Mouse (Mus musculus): ENCODE results near the gene Larp4. TPM values are rescaled to one million over a fixed set of nuclear protein-coding genes. Genes with fewer than 3 reads are reported as not detected.

The Larp4 gene
- polyA plus RNA-seq, 1 experiment from 2014 or later, result 25.8 TPM

DNA sequence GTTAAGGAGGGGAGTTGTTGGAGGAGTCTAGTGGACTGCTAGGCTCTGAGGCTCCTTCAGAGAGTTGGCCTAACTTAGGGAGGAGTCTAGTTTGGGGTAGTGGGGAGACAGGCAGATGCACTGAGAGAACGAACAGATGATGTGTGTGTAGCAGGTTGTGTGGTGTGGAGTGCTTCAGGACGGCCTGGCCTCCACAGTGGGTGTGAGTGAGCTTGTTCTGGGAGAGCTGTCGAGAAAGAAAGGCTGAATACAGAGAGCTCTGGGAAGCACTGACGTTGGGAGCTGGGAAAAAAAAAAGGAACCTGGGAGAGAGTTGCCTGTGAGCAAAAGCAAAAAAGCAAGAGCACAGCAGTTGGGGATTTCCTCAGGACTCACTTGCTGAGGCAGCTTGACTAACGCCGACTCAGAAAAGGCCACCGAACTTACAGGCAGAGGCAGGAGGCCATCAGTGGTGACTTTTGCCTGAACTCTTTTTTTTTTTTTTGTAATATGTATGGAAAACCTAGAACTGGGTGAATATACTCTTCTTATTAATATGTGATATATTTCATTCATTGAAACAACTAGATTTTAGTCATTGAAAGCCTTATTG is 79.7 kb downstream of the Larp4 start:
- no peak overlapping the region for H3K4me3 ChIP-seq
- peaks cover 44% of the 10 kb centered on the region for H3K36me3 ChIP-seq
- H3K4me1 ChIP-seq (replicated peaks), result peaks cover 43% of the 10 kb centered on the region
- no peak overlapping the region for H3K27ac ChIP-seq
- no peak for DNase-seq (ENCODE audit: low spot score)
- H3K27me3 ChIP-seq (ENCODE audit: insufficient read depth, poor library complexity, severe bottlenecking), result no peaks in the 10 kb centered on the region
- 80% methylated on average over 7 of the region's 7 CpGs for WGBS
- H3K9me3 ChIP-seq, result no peaks in the 10 kb centered on the region

DNA sequence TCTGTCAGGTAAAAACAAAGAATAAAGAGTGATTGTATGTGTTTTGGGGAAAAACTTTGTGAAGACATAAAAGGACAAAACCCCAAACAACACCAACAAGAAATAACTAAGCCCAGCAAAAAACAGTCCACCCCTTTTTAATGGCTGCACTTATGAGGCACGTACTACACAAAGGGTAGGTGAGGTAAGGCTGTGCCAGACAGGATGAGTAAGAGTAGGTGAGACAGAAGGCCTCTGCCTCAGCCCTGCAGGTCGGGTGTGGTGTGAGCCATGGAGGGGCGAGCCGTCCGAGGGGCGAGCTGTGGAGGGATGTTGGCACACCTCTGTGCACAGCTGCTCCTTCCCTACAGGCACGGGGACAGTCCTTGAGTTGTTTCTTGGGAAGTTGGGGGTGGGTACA is 81.1 kb downstream of the Larp4 start:
- Histone ChIP-seq H3K27ac (no peak overlapping the region), H3K4me1 (replicated peaks) (peaks cover 32% of the 10 kb centered on the region), H3K4me3 (no peak overlapping the region), H3K36me3 (peaks cover 58% of the 10 kb centered on the region), H3K27me3 (ENCODE audit: insufficient read depth, poor library complexity, severe bottlenecking) (no peaks in the 10 kb centered on the region), H3K9me3 (no peaks in the 10 kb centered on the region)
- DNase-seq (ENCODE audit: low spot score), result no peak
- 90% methylated on average over 7 of the region's 7 CpGs for WGBS

GRCm38 (mm10) chr15:100052726-100053125 is 82.9 kb downstream of the Larp4 start:
- Histone ChIP-seq H3K27ac (peak overlapping the region; percentile 69), H3K27me3 (ENCODE audit: insufficient read depth, poor library complexity, severe bottlenecking) (no peaks in the 10 kb centered on the region), H3K4me1 (replicated peaks) (peaks cover 25% of the 10 kb centered on the region), H3K36me3 (peaks cover 53% of the 10 kb centered on the region), H3K4me3 (0 out of 2 replicates have a peak overlapping the region, but pooled peaks have one; percentile 5), H3K9me3 (no peaks in the 10 kb centered on the region)
- peak; percentile 28 for DNase-seq (ENCODE audit: low spot score)
- 37% methylated on average over 3 of the region's 3 CpGs for WGBS

DNA sequence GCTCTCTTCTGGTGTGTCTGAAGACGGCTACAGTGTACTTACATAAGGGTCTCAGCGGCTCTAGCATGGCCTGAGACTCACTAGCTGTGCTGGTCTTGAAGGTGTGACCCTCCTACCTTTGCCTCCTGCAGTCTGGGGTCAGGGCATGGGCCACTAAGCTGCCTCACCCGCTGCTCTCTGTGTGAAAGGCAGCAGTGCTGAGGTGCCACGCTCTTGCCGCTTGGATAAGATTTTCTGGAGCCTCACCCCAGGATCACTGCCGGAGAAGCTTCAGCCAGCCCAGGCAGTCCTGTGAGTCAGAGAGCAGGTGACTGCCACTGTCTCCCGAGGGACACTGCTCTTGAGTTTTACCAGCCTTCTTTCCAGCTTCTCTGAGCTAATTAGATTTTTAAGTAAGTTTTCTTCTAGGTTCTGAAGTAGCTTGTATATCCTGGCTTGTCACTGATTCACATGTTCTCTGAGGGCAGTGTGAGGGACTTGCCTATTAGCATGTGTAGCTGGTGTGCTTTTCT is 86.6 kb downstream of the Larp4 start:
- Histone ChIP-seq H3K36me3 (peaks cover 24% of the 10 kb centered on the region), H3K4me1 (replicated peaks) (peaks cover 40% of the 10 kb centered on the region), H3K4me3 (no peak overlapping the region), H3K9me3 (no peaks in the 10 kb centered on the region), H3K27ac (no peak overlapping the region), H3K27me3 (ENCODE audit: insufficient read depth, poor library complexity, severe bottlenecking) (no peaks in the 10 kb centered on the region)
- no peak for DNase-seq (ENCODE audit: low spot score)
- WGBS, result 92% methylated on average over 7 of the region's 7 CpGs

DNA sequence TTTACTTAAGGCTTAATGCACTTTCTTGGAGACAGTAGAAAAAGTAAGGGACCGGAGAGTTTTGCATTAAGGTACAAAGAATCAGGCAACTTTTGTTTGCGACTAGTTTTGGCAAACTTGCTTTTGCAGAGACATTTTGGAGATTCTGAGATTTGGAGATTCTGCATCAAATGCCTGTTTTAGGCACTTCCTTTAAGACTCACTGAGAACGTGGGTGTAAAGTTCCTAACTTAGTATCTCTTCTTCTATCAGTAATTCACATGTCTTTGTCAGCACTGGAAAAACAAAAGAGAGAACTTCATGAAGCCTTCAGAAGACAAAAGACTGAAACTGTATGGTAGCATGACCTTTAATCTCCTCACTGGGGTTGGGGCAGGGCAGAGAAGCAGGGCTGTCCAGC is 87.8 kb downstream of the Larp4 start:
- no peak overlapping the region for H3K27ac ChIP-seq
- H3K36me3 ChIP-seq, result peaks cover 22% of the 10 kb centered on the region
- H3K9me3 ChIP-seq, result no peaks in the 10 kb centered on the region
- no peak for DNase-seq (ENCODE audit: low spot score)
- peaks cover 31% of the 10 kb centered on the region for H3K4me1 ChIP-seq (replicated peaks)
- H3K27me3 ChIP-seq (ENCODE audit: insufficient read depth, poor library complexity, severe bottlenecking), result no peaks in the 10 kb centered on the region
- WGBS, result 73% methylated on average over 3 of the region's 3 CpGs
- H3K4me3 ChIP-seq, result no peak overlapping the region

DNA sequence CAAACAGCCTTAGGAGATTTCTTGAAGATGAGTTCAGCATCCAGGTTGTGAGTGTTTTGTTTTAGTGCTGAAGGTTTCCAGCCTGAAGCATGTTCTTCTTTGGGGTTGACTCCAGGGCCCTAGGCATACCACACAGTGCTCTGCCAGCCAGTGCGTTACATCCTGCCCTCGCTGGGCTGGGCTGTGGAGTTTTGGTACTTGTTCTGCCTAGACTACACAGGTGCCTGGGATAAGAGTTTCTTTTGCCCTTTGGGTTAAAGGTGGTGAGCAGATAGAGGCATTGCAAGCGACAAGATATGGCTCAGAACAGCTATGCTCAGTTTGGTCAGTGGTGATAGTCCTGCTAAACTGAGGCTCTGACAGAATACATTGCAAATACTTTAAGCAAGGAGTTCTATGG is 88.3 kb downstream of the Larp4 start:
- DNase-seq (ENCODE audit: low spot score), result no peak
- Histone ChIP-seq H3K4me1 (replicated peaks) (peaks cover 26% of the 10 kb centered on the region), H3K4me3 (no peak overlapping the region), H3K9me3 (no peaks in the 10 kb centered on the region), H3K36me3 (peaks cover 22% of the 10 kb centered on the region), H3K27ac (no peak overlapping the region), H3K27me3 (ENCODE audit: insufficient read depth, poor library complexity, severe bottlenecking) (no peaks in the 10 kb centered on the region)
- WGBS, result 87% methylated on average over 3 of the region's 3 CpGs

GRCm38 (mm10) chr15:100058912-100059311 is 89.0 kb downstream of the Larp4 start:
- Histone ChIP-seq H3K9me3 (no peaks in the 10 kb centered on the region), H3K27me3 (ENCODE audit: insufficient read depth, poor library complexity, severe bottlenecking) (no peaks in the 10 kb centered on the region), H3K27ac (no peak overlapping the region), H3K4me3 (no peak overlapping the region), H3K36me3 (peaks cover 23% of the 10 kb centered on the region), H3K4me1 (replicated peaks) (peaks cover 20% of the 10 kb centered on the region; the same call in 1 of the 2 replicates)
- 83% methylated on average over 11 of the region's 11 CpGs for WGBS
- no peak for DNase-seq (ENCODE audit: low spot score)

- no peak for DNase-seq (ENCODE audit: low spot score)
- no peaks in the 10 kb centered on the region for H3K9me3 ChIP-seq
- H3K27me3 ChIP-seq (ENCODE audit: insufficient read depth, poor library complexity, severe bottlenecking), result no peaks in the 10 kb centered on the region
- H3K27ac ChIP-seq, result no peak overlapping the region
- no peak overlapping the region for H3K4me3 ChIP-seq
- 85% methylated on average over 7 of the region's 7 CpGs for whole genome bisulfite sequencing
- H3K4me1 ChIP-seq (replicated peaks), result peaks cover 20% of the 10 kb centered on the region; the same call in 1 of the 2 replicates
- H3K36me3 ChIP-seq, result peaks cover 26% of the 10 kb centered on the region
Observed at GRCm38 (mm10) chr15:100059626-100060311, 89.9 kb downstream of the Larp4 start.

DNA sequence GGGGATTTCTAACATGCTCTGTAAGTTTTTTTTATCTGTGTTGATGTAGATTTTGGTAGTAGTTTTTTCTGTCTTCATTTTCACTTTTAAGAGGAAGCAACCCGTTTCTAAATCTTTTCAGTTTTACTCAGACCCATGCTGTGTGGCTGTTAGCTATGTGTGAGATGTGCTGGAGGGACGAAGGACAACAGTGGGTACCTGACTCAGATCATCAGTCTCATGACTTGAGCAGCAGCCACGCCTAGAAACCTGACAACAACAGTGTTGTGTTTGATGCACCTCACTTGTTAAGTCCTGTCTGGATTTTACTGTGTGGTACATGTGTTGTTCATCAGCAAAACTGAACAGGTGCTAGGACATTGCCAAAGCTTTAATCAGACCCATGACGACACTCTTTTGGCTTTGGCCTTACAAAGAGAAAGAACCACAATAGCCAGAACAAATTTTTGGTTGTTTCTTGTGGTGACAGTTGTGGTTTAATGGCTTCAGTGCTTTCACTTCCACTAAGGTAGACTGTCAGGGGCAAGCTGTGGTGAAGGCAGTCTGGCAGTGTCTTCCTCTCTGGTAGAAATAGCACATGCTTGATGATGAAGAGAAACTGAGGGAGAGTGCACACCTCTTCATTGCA is 90.8 kb downstream of the Larp4 start:
- Histone ChIP-seq H3K36me3 (peaks cover 18% of the 10 kb centered on the region), H3K27me3 (ENCODE audit: insufficient read depth, poor library complexity, severe bottlenecking) (no peaks in the 10 kb centered on the region), H3K4me1 (replicated peaks) (peaks cover 20% of the 10 kb centered on the region; the same call in 1 of the 2 replicates), H3K9me3 (no peaks in the 10 kb centered on the region), H3K4me3 (no peak overlapping the region), H3K27ac (no peak overlapping the region)
- DNase-seq (ENCODE audit: low spot score), result no peak
- WGBS, result 87% methylated on average over 4 of the region's 4 CpGs

DNA sequence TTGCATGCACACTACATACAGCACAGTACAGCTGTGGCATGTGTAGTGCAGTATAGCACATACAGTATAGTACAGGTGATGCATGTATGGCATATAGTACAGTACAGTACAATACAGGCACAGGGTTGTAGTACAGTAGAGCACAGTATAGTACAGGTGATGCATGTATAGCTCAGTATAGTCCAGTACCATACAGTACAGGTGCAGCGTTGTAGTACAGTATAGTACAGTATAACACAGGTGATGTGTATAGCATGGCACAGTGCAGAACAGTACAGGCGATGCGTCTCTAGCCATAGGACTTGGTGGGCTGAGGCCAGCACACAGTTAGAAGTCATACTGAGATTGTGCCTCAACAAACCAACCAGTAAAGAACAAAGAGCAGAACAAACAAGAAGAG is 91.5 kb downstream of the Larp4 start:
- Histone ChIP-seq H3K36me3 (peaks cover 13% of the 10 kb centered on the region), H3K27ac (no peak overlapping the region), H3K27me3 (ENCODE audit: insufficient read depth, poor library complexity, severe bottlenecking) (no peaks in the 10 kb centered on the region), H3K9me3 (no peaks in the 10 kb centered on the region), H3K4me3 (no peak overlapping the region), H3K4me1 (replicated peaks) (peaks cover 20% of the 10 kb centered on the region; the same call in 1 of the 2 replicates)
- no peak for DNase-seq (ENCODE audit: low spot score)
- 98% methylated on average over 3 of the region's 3 CpGs for WGBS

DNA sequence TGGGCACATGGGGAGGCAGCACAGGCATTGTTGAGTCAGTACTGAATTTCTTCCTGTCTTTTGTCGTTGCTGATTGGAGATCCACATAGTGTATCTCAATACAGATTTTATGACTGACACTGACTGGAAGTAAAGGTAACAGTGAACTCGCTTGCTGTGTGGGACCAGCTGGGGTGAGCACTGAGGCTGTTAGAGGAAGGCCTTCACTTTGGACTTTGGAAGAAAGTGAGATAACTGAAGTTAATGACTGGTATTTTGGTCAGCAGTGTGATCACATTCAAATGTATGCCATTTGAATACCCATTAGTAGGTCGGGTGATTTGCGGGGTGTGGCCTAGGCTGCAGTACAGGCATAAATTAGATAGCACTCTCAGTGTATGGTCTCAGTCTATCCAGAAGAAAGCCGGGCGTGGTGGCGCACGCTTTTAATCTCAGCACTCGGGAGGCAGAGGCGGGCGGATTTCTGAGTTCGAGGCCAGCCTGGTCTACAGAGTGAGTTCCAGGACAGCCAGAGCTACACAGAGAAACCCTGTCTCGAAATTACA is 93.4 kb downstream of the Larp4 start:
- 90% methylated on average over 13 of the region's 13 CpGs for whole genome bisulfite sequencing
- H3K9me3 ChIP-seq, result no peaks in the 10 kb centered on the region
- H3K27ac ChIP-seq, result no peak overlapping the region
- no peaks in the 10 kb centered on the region for H3K27me3 ChIP-seq (ENCODE audit: insufficient read depth, poor library complexity, severe bottlenecking)
- H3K4me3 ChIP-seq, result no peak overlapping the region
- DNase-seq (ENCODE audit: low spot score), result no peak
- H3K36me3 ChIP-seq, result peaks cover 8% of the 10 kb centered on the region
- H3K4me1 ChIP-seq (replicated peaks), result peaks cover 16% of the 10 kb centered on the region; the same call in 1 of the 2 replicates
